Mouse (Mus musculus): ENCODE measurements at regions not wholly inside any gene's neighbourhood (a gene's known extent, or its start where the extent isn't known, plus 50 kb on each side); places are given as distances from the start of the nearest gene placed in this dataset.

DNA sequence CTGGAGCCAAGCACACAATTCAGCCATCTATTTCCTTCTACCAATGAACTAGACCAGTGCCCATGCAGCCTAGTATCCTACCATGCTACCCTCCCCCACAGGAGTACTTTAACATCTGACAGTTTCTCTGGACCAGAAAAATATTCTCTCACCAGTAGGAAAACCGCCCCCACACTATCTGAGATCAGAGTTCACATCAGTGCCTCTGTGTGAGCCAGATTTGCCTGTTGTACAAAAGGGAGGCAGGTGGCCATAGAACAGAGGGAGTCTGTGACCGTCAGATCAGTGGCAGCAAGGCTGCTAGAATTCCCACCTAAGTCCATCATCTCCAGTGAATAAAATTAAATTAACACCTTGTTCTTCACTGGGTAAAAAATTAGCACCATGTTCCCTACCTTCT is 166.5 kb downstream of the Atp23 start:
- no peak for DNase-seq

GRCm38 (mm10) chr10:126727840-126728239 is 173.3 kb downstream of the Atp23 start:
- DNase-seq: no peak

DNA sequence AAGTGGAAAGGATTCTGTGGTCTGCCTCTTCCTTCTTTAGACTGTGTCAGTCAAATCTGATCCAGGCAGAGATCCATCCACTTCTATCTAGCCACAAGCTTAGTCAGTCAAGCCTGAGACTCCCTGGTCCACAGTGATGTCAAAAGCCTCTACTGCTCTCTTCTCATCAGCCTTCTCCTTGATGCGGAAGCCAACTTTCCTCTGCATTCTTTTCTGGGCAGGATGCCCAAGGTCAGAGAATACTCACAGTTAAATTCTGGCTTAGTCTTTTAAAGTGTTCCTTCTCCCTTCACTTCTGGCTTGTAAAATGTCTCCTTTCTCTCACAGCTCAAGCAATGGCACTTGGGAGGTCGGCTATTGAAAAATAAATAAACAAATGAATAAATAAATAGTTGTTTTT is 183.2 kb downstream of the Atp23 start:
- DNase-seq: no peak

- no peak for DNase-seq
These were observed 189.4 kb downstream of the Atp23 start for GRCm38 (mm10) chr10:126711758-126712157.

GRCm38 (mm10) chr10:126709219-126709917 is 191.8 kb downstream of the Atp23 start:
- DNase-seq: no peak

- DNase-seq: no peak
These were observed 192.4 kb downstream of the Atp23 start for GRCm38 (mm10) chr10:126708730-126709129.

GRCm38 (mm10) chr10:126708215-126708614 is 192.9 kb downstream of the Atp23 start:
- DNase-seq: no peak

DNA sequence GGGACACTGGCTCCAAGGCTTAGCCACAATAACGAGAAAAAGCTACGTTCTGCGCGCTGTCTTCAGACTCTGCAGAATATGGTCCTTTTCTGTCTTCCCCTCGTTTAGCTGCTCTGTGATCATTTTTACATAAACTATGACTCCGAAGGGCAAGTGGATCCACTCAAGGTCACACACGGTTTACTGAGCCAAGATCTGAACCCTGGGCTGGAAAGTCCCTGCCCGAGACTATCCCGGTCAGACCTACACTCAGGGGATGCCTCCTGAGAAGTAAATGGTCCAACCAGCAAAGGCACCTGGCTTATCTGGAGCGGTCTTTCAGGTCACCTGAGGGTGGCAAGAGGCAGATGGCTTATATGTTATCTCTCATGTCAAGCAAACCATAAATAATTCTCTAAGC is 204.1 kb downstream of the Atp23 start:
- no peak for DNase-seq

DNA sequence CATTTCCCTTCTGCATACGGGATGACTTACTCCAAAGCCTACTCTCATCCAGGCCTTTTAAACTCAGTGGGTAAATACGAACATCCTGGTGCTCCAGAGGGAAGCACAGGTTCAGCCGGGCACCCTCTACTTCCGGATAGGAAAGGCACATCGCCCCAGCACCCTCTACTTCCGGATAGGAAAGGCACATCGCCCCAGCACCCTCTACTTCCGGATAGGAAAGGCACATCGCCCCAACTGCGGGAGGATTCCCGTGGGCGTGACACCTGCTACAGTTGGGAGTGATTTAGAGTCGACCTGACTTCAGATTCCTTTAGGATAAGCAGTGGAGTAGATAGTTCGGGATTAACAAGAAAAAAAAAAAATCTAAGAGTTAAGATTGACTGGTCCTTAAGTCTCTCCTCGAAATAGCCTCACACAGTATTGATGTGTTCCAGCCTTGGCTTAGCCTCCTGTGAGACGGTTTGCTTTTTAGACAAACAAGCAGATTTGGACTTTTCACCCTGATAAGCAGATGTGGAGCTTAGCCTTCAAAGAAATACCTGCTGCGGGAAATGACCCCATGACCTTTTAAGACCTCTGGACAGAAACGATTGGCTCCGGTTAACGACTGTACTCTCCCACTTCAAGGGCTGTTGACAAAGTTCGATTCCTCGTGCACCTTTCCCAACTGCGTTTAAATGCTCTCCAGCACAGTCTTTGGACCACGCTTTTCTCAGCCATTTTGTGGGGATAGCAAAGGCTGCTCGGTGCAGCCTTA is 210.1 kb downstream of the Atp23 start:
- no peak for DNase-seq

DNA sequence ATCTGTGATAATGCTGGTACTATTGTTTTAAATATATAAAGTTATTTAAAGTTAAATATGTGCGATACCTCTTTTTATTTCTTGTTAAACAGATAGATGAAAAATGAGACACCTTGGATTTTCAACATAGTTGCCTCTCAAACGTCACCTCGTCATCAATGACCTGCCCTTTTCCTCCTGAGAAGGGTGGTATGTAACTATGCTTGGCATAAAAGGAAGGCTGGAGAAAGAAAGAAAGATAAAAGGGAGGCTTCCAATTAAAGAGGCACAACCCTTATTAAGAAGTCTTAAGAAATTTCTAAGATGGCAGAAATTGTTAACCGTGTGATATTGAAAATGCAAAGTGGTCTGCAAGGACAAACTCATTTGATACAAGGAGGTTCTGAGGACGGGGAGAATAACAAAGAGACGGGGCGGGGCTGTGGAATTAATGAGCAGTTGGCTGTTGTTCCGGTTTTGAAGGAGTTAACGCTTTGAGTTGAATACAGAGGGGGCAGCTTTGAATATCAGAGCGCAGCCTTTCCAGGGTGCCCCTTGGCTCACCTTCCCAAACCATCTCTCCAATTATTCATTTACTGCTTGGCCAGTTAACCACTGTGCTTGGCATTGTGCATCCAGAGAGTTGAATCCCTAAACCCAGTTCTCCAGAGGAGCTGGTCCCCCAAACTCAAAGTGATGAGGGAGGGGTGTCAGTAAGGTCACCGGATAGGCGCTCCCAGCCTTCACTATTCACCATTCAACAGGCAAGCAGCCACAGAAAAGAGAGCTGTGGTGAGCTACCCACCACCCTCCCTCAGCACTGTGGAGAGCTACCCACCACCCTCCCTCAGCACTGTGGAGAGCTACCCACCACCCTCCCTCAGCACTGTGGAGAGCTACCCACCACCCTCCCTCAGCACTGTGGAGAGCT is 220.6 kb downstream of the Atp23 start:
- DNase-seq: no peak

DNA sequence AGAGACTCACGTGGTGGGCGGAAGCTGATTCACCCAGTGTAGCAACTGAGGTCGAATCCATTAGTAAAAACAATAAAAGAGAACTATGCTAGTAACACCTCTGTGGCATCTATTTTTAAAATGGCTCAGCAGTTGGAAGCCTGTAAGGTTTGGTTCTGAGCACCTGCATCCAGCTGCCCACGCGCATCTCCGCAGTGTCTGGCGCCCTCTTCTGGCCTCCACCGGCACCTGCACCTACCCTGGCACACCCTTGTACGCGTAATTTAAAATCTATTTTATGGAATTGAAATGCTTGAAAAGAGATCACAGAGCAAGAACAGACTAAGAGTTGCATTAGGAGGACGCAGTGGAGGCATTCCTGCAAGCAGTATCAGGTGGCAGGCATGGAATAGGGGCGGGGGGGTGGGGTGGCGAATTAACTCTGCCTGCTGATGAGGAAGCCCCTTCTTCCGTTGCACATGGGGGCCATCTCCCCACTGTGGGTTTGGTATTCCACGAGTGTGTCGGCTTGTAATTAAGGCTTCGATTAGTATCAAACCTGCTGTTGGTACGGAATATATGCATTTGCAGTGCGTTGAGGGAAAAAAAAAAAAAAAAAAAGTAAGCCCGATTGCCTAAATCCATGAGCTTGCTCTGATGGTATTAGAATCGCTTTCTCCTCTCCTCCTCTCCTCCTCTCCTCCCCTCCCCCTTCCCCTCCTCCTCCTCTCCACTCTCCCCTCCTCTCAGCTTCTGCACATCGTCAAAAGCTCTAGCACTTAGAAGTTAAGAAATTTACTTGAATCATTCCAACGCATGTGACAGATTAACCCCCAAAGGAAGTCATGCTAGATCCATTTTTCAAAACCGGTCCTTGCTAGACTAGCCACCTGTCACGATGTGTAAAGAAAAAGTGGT is 221.7 kb downstream of the Atp23 start:
- no peak for DNase-seq

DNA sequence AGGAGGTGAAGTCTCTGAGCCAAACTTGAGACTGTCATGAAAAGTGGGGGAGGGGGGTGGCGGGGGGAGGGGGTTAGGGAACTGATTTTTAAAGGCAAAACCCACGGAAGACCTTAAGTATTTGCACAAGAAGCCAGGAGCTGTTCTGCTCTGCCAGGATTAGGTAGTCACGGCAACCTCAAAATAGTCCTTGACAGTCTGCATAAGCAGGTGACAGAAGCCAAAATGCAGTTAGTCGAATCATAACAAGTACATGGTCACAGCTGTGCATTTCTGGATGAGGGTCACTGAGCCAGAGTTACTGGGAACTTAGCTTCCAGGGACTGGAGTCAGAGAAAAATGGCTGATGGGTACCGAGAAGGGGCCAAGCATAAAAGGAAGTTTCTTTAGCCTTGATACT is 227.7 kb downstream of the Atp23 start:
- DNase-seq: no peak

DNA sequence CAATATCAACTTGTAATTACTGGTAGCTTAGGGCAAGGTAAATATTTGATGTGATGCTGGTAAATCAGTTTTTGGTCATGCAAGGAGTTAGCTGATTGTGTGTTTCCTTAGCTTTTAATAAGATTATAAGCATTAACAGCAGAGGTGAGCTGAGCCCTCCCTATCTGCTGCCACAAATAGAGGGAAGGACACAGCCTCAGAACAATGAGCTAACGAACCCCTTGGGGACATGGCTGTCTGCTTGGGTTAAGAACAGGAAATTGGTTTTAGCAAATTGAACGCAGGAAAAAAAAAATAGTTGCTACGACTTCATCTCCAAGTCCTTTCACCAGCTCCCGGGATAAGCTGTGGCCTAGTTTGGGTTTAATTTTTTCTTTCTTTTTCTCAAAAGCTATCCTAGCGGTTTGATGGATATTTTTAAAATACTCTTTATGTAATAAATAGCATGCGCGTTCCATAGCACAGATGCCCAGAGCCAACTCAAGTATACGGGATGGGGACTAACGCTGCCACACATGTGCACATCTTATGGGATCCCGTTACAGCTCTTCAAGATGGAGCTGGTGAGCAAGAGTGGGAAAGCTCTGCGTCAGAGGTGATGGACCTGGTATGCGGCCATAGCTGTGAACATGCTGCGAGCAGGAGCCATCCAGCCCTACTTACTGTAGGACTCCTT is 236.6 kb downstream of the Atp23 start:
- DNase-seq: no peak

GRCm38 (mm10) chr10:126663461-126664013 is 237.6 kb downstream of the Atp23 start:
- DNase-seq: no peak

DNA sequence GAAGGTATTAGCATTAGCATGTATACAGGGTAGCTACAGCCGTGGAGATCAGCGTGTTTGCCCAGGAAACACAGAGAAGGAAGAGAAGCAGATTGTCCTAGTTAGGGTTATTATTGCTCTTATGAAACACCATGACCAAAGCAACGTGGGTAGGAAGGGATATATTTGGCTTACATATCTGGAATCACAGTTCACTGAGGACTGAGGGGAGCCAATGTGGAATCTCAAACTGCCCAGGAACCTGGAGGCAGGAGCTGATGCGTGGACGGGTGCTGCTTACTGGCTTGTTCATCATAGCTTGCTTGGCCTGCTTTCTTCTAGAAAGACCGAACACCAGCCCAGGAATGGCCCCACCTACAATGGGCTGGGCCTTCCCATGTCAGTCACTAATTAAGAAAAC is 238.4 kb downstream of the Atp23 start:
- no peak for DNase-seq

DNA sequence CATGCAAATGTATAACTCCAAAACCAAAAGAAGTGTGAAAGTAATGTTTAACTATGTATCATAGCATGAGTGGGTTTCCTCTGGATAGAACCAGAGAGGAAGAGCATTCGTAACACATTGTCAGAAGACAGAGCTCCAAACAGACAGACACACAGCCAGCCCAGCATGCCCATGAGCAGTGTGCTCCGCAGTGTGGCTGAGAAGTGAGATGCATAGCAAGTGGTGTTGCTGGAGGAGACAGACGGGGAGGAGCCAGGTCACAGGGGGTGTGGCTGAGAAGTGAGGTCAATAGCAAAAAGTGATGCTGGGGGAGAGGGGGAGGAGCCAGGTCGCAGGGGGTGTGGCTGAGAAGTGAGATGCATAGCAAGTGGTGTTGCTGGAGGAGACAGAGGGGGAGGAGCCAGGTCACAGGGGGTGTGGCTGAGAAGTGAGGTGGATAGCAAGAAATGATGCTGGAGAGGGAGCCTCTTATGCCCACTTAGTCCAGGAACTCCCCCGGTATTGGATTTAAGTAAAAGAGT is 240.0 kb downstream of the Atp23 start:
- no peak for DNase-seq

GRCm38 (mm10) chr10:126660024-126660423 is 241.1 kb downstream of the Atp23 start:
- no peak for DNase-seq

- no peak for DNase-seq
These were observed 248.5 kb downstream of the Atp23 start for GRCm38 (mm10) chr10:126652693-126653092.

- DNase-seq: no peak
These were observed 254.6 kb downstream of the Atp23 start for GRCm38 (mm10) chr10:126646587-126646986.

DNA sequence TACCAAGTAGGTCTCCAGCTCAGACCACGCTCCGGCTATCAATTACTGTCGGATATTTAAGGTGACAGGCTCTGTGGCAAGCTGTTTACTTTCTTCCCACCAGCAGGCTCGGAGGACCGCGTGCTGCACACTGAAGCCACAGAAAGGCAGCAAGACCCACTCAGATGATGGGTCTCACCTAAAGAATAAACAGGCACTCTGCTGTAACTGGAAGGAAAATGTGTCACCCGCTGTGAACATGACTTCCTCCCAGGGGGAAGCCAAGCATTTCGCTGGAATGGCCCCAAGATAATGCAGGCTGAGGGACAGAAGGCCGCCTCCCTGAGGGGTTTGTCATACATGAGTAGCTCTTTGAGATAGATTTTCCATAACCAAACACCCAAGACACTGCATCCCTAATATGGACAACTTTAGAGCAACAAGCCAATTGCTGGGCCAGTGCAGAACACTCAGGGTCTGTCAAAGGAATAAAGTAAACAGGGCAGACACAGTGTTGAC is 259.3 kb downstream of the Atp23 start:
- DNase-seq: no peak

- no peak for DNase-seq
These were observed 266.4 kb downstream of the Atp23 start for GRCm38 (mm10) chr10:126634731-126635130.

All from lung, adult 18-20 months (tissue).